Mouse (Mus musculus) embryonic facial prominence, embryonic 15.5 days (tissue): ENCODE data around the gene Rpp25l. TPM values are rescaled to one million over a fixed set of nuclear protein-coding genes. Genes with fewer than 3 reads are reported as not detected.
"Not testable (repeated sequence)": the region's sequence is repeated elsewhere in the genome, so short reads cannot be mapped to it uniquely, and the experiment has no call there.

Source experiments
- ATAC-seq: fragments of 200-750 bp; cut with Nextera tagmentation; 2 replicates; pipeline ENCODE4 v1.8.0; 2017; ENCODE audit warnings: low read depth, moderate TSS enrichment; ENCODE audit not compliant: insufficient number of reproducible peaks, low FRiP score, low TSS enrichment
- H3K27ac ChIP-seq: fragments of 300-500 bp; sonication (generic); replicated peaks from 2 replicates; pipeline ENCODE4 v1.5.1; 2015; ENCODE audit warnings: mild to moderate bottlenecking, inconsistent platforms
- H3K27me3 ChIP-seq: fragments of 300-500 bp; sonication (generic); 2 replicates; pipeline ENCODE4 v1.6.1; 2015; ENCODE audit warnings: inconsistent platforms
- H3K36me3 ChIP-seq: fragments of 300-500 bp; sonication (generic); 2 replicates; pipeline ENCODE4 v1.6.1; 2015; ENCODE audit warnings: mild to moderate bottlenecking, inconsistent platforms
- H3K4me1 ChIP-seq: fragments of 300-500 bp; sonication (generic); 2 replicates; pipeline ENCODE4 v1.6.1; 2015; ENCODE audit warnings: inconsistent platforms
- H3K4me2 ChIP-seq: fragments of 300-500 bp; sonication (generic); replicated peaks from 2 replicates; pipeline ENCODE4 v1.6.1; 2015; ENCODE audit warnings: mild to moderate bottlenecking, inconsistent platforms
- H3K4me3 ChIP-seq: fragments of 300-500 bp; sonication (generic); replicated peaks from 2 replicates; pipeline ENCODE4 v1.5.1; 2015; ENCODE audit warnings: mild to moderate bottlenecking, inconsistent platforms
- H3K9ac ChIP-seq: fragments of 300-500 bp; sonication (generic); 2 replicates; pipeline ENCODE4 v1.6.1; 2015; ENCODE audit warnings: inconsistent platforms
- H3K9me3 ChIP-seq: fragments of 300-500 bp; sonication (generic); replicated peaks from 2 replicates; pipeline ENCODE4 v1.6.1; 2016; ENCODE audit warnings: inconsistent platforms
- WGBS: fragments of 180-500 bp; shearing (Covaris S2); methylation state at CpG from one replicate; pipeline ENCODE4 v1.1.7; 2015; 5-methylcytosine and 5-hydroxymethylcytosine counted together
- polyA plus RNA-seq: library from polyadenylated mRNA; unstranded; fragments of >200 nt; fragmentation: Nextera tagmentation; extraction: Ambion mirVana; gene quantifications from 2 replicates; pipeline ENCODE4 v1.2.1, GENCODE M21; 2015

The Rpp25l gene
- polyA plus RNA-seq, result 70.0 and 79.8 TPM in 2 replicates

DNA sequence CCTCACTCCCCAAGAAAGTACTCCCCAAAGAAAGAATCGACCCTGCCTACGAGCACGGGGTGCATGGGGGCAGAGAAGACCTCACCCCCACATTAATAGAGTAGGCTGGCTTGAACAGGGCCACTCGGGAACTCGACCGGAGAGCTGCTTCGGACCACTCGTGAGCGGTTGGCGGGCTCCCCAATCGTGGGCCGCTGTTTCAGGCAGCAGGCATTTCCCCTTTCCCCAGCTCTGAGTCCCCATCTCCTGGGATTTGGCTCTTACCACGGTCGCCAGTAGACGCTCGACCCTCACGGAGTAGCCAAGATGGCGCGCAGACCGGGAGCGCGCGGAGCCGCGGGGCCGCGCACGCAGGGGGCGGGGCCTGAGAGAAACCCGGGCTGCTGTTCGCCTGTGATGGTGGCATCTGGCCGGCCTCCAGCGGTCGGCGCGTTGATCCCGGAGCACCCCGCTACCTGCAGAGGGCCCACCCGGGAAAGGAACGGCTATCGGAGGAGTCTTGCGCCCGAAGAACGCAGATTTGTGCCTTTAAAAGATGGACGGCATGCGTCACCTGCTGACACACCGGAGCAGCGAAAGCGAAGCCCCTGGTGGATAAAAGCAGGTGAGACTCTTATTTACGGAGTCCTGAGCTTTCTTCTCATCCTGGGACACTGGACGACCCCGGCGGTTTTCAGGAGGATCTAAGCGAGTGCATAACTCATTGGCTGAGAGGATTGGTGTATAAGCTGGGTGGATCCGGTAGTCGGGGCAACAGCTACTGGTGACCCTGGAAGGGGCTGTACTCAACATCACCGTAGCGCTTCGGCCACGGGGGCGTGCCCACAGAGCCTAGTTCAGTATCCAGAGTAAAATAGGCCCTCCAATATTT is at the start of gene Rpp25l:
TSS of gene Rpp25l (minus strand) at position 338 of the 871 bp plus-strand sequence.
- peak within 1 kb of the TSS; percentile 92 for H3K4me2 ChIP-seq
- H3K27me3 ChIP-seq, result no peaks in the 10 kb centered on the region
- peak within 1 kb of the TSS; percentile 96 for H3K9ac ChIP-seq
- no peaks in the 10 kb centered on the region for H3K9me3 ChIP-seq
- peaks cover 45% of the 10 kb centered on the region for H3K4me1 ChIP-seq
- ATAC-seq, result peak; percentile 26; the same call in 1 of the 2 replicates
- H3K36me3 ChIP-seq, result peaks cover 20% of the 10 kb centered on the region; the same call in 1 of the 2 replicates
- WGBS, result 0% methylated on average over 61 of the region's 61 CpGs
- peak within 1 kb of the TSS; percentile 81 for H3K4me3 ChIP-seq
- H3K27ac ChIP-seq, result peak within 1 kb of the TSS; percentile 69

DNA sequence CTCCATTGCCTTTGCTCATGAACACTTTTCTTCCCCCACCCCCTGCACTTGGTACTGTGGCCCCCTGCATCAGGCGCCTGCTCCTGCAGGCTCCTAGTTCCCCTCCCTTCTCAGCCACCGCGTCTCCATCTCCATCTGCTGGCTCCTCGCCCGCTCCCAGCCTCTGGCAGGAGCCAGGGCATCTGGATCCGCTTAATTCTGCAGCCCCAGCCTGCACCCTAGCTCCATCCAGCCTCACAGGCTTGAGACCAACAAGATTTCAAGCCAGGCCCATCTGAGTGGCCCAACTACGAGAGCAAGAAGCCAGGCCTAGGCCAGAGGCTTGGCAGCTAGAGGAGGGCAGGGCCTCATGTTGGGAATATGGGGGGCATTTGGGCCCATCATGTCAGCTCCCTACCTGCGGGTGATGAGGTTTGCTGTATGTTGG is 49.4 kb upstream of the Rpp25l start:
- ATAC-seq, result peak; percentile 81
- H3K9me3 ChIP-seq, H3K27me3 ChIP-seq: not testable (repeated sequence)
- peak overlapping the region; percentile 66 for H3K4me2 ChIP-seq
- peaks cover 38% of the 10 kb centered on the region for H3K4me1 ChIP-seq
- H3K36me3 ChIP-seq, result peaks cover 13% of the 10 kb centered on the region; the same call in 1 of the 2 replicates
- WGBS, result 33% methylated on average over 8 of the region's 8 CpGs
- H3K27ac ChIP-seq, result peak overlapping the region; percentile 95
- peak overlapping the region; percentile 18; the same call in 1 of the 2 replicates for H3K9ac ChIP-seq
- H3K4me3 ChIP-seq, result peak overlapping the region; percentile 59

- Histone ChIP-seq H3K27me3 (no peaks in the 10 kb centered on the region), H3K4me2 (peak overlapping the region; percentile 66), H3K27ac (peak overlapping the region; percentile 95), H3K36me3 (peaks cover 15% of the 10 kb centered on the region; the same call in 1 of the 2 replicates), H3K9ac (peak overlapping the region; percentile 18; the same call in 1 of the 2 replicates), H3K4me1 (peaks cover 38% of the 10 kb centered on the region), H3K9me3 (no peaks in the 10 kb centered on the region), H3K4me3 (peak overlapping the region; percentile 59)
- WGBS, result 35% methylated on average over 8 of the region's 8 CpGs
- ATAC-seq, result peak; percentile 81
Measured at GRCm38 (mm10) chr4:41762099-41762687, 48.9 kb upstream of the Rpp25l start.

DNA sequence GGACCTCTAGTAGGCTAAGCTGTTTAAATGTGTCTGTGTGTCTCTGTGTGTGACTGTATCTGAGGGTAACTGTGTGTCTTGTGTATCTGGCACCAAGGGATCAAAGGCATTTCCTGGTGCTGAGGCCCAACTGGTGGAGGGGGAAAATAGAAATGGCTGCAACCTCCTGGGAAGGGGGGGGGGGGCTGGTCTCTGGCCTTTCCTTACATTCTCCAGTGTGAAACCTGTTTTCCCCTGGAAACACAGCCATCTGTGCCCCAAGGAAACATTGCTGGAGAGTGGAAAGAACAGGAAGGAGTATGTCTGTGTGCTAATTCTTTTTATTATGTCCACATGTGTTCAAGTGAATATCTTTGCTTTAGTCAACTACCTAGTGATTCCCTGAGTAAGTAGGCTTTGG is 48.3 kb upstream of the Rpp25l start:
- H3K4me3 ChIP-seq, result peak overlapping the region; percentile 59
- peaks cover 40% of the 10 kb centered on the region for H3K4me1 ChIP-seq
- ATAC-seq, result no peak
- H3K9ac ChIP-seq, result 0 out of 2 replicates have a peak overlapping the region, but pooled peaks have one; percentile 50
- H3K4me2 ChIP-seq, result peak overlapping the region; percentile 66
- H3K36me3 ChIP-seq, result peaks cover 15% of the 10 kb centered on the region; the same call in 1 of the 2 replicates
- no peaks in the 10 kb centered on the region for H3K27me3 ChIP-seq
- peak overlapping the region; percentile 95 for H3K27ac ChIP-seq
- H3K9me3 ChIP-seq, result no peaks in the 10 kb centered on the region

GRCm38 (mm10) chr4:41760911-41761310 is 47.6 kb upstream of the Rpp25l start:
- WGBS, result 30% methylated on average over 4 of the region's 4 CpGs
- Histone ChIP-seq H3K27ac (peak overlapping the region; percentile 95), H3K4me2 (peak overlapping the region; percentile 66), H3K4me3 (peak overlapping the region; percentile 59), H3K36me3 (peaks cover 13% of the 10 kb centered on the region; the same call in 1 of the 2 replicates), H3K4me1 (peaks cover 46% of the 10 kb centered on the region), H3K9ac (peak overlapping the region; percentile 50), H3K9me3 (no peaks in the 10 kb centered on the region), H3K27me3 (no peaks in the 10 kb centered on the region)
- no peak for ATAC-seq

- peak; percentile 87 for ATAC-seq
- whole genome bisulfite sequencing, result 1% methylated on average over 15 of the region's 15 CpGs
- Histone ChIP-seq H3K36me3 (peaks cover 13% of the 10 kb centered on the region; the same call in 1 of the 2 replicates), H3K4me2 (peak overlapping the region; percentile 66), H3K4me1 (peaks cover 46% of the 10 kb centered on the region), H3K9ac (peak overlapping the region; percentile 50), H3K9me3 (no peaks in the 10 kb centered on the region), H3K27ac (peak overlapping the region; percentile 95), H3K4me3 (peak overlapping the region; percentile 59), H3K27me3 (no peaks in the 10 kb centered on the region)
Measured at GRCm38 (mm10) chr4:41760288-41760721, 47.0 kb upstream of the Rpp25l start.

DNA sequence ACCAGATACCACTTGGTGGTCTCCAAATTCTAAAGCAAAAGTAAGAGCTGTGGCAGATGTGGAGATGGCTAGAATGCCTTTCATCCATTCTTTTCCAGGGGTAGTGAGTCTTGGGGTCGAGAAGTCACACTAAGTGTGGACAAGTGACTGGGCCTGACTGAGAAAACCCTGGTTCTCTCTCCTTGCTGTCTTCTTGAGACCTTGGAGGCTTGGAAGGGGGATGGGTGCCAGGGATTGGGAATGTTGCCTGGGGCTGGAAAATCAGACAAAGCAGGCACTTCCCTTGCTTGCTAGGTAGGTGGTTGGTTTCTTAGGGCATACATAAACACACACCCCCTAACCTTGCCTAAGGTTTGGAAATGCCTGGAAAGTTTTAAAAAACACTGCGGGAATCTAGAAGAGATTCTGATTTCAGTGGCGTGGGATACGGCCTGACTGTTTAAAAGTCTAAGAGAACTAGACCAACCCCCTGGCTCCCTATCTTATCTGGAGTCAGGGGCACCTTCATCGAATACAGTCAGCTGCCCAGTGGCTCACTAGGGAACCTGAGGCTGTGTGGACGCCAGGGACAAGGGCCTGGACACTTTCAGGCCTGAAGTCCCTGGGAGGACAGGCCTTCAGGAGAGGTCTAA is 46.4 kb upstream of the Rpp25l start:
- H3K4me3 ChIP-seq, result peak overlapping the region; percentile 59
- no peaks in the 10 kb centered on the region for H3K27me3 ChIP-seq
- no peak for ATAC-seq
- H3K9ac ChIP-seq, result peak overlapping the region; percentile 21; the same call in 1 of the 2 replicates
- H3K4me1 ChIP-seq, result peaks cover 50% of the 10 kb centered on the region
- H3K9me3 ChIP-seq, result no peaks in the 10 kb centered on the region
- peak overlapping the region; percentile 95 for H3K27ac ChIP-seq
- WGBS, result 24% methylated on average over 6 of the region's 6 CpGs
- peaks cover 13% of the 10 kb centered on the region; the same call in 1 of the 2 replicates for H3K36me3 ChIP-seq
- peak overlapping the region; percentile 66 for H3K4me2 ChIP-seq

DNA sequence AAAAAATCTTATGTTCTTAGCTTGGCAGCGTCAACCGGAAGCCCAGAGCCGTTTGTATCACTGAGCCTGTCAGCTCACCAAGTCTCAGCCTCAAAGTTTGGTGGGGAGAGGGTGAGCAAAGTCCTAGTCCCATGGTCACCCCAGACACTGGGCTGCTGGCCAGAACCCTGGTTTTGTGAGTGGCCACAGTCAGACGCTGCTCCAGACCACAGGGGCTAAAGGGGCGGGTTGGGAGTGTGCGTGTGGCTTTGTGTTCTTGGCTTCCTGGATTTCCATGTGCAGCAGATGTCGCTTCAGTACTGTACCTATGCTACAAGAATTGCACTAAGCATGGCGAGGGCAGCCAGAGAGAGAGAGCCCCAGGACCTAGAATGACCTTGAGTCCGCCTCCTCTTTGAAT is 45.9 kb upstream of the Rpp25l start:
- Histone ChIP-seq H3K4me1 (peaks cover 53% of the 10 kb centered on the region), H3K4me3 (no peak overlapping the region), H3K4me2 (no peak overlapping the region), H3K9ac (no peak overlapping the region), H3K9me3 (no peaks in the 10 kb centered on the region), H3K27ac (peak overlapping the region; percentile 95; the same call in 1 of the 2 replicates), H3K27me3 (no peaks in the 10 kb centered on the region), H3K36me3 (peaks cover 13% of the 10 kb centered on the region; the same call in 1 of the 2 replicates)
- ATAC-seq, result no peak
- 74% methylated on average over 9 of the region's 9 CpGs for WGBS

GRCm38 (mm10) chr4:41758701-41759100 is 45.4 kb upstream of the Rpp25l start:
- no peak overlapping the region for H3K4me2 ChIP-seq
- no peak for ATAC-seq
- no peak overlapping the region for H3K27ac ChIP-seq
- H3K4me1 ChIP-seq, result peaks cover 50% of the 10 kb centered on the region
- H3K9ac ChIP-seq, result no peak overlapping the region
- H3K9me3 ChIP-seq, result no peaks in the 10 kb centered on the region
- WGBS, result 85% methylated on average over 4 of the region's 4 CpGs
- peaks cover 13% of the 10 kb centered on the region; the same call in 1 of the 2 replicates for H3K36me3 ChIP-seq
- no peaks in the 10 kb centered on the region for H3K27me3 ChIP-seq
- no peak overlapping the region for H3K4me3 ChIP-seq

- Histone ChIP-seq H3K27me3 (no peaks in the 10 kb centered on the region), H3K4me3 (no peak overlapping the region), H3K36me3 (peaks cover 13% of the 10 kb centered on the region; the same call in 1 of the 2 replicates), H3K27ac (no peak overlapping the region), H3K9me3 (no peaks in the 10 kb centered on the region), H3K4me1 (peaks cover 49% of the 10 kb centered on the region), H3K4me2 (no peak overlapping the region), H3K9ac (no peak overlapping the region)
- ATAC-seq, result no peak
- WGBS, result 77% methylated on average over 11 of the region's 11 CpGs
Measured at GRCm38 (mm10) chr4:41758021-41758420, 44.7 kb upstream of the Rpp25l start.
